Mouse (Mus musculus): Measurements from ENCODE around the gene Gm45140. TPM values are rescaled to one million over a fixed set of nuclear protein-coding genes. Genes with fewer than 3 reads are reported as not detected.

Gene Gm45140
- polyA plus RNA-seq (2012; rRNA removed): 10.2 and 33.9 TPM in 2 replicates

DNA sequence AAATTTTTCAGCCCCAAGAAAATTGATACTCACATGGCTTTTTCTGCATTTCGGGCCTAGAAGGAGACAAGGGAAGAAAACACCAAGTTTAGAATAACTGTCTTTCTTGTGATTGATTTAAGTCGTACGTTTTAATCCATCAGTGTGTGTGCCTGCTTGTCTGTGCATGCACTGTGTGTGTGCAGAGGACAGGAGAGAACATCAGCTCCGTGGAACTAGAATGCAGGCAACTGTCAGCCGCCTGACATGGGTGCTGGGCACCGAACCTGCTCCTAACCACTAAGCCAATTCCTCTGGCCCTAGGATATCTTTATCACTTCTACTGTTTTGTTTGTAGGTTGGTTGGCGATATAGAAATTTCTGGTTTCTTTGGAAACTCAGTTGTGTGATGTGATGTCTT lies at the start of gene Gm45140:
Gm45140 (minus strand) TSS at position 101 of the 400 bp plus-strand sequence.

DNA sequence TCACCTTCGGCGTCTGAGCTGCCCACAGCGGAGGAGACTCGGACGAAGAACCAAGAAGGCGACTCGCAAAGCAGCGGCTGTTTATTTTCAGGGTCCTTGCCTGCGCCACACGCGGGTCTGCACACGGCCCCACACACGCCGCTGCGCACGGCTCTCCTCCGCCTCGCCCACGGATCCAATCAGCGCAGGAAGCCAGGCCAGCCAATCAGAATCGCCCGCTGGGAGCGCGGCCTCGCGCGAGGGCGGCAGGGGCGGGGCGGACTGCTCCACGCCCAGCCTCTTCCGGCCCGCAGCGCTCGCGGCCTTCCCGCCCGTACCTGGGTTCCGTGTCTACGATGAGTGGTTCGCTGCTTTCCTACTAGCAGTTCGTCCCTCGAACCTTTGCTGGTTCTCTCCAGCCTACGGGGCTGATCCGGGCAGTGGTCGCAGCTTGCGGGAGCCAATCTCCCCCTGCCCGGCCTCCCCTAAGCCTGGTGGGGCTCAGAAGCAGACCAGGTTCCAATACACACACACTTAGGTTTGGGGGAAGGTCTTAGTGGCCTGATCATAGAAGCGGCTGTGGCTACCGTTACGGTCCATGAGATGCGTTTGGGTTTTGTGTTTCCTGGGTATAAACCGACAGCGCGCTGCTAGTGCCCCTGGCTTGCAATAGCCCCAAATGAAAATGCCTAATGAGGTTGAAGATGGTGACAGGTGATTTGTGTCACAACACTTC lies 15.5 kb upstream of the Gm45140 start, which contains the start of gene Cnbp:
Cnbp (minus strand) TSS at position 207 of the 715 bp plus-strand sequence.

DNA sequence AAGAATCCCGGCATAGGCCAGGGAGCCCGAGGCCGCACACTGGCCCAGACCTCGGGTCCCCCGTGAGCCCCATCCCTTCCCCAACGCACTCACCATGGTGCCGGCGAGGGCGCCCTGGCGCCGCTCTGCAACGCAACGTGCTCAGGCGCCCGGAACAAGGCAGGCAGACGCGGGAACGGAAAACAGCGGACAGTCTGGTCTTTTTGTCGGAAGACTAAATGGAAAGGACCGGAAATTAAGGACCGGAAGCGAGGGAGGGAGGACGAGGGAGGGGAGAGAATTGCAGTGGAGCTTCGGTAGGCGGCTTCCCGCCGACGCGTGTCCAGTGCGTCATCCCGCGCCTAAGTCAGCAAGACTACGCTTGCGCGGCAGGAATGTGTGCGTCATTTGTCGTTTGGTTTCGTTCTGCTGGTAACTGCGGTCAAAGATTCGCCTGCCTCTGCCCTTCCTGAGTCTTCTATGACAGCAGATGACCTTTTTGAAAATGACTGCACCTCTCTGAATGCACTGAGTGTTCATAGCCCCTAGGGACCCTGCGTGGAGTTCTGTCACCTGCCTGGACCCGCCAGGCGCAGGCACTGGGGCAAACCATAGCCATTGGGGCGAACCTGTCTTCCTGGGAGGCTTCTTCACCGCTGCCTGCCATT lies 3.1 kb upstream of the Gm45140 start, which contains the start of gene Isy1:
Isy1 (minus strand) TSS at position 248 of the 647 bp plus-strand sequence.

DNA sequence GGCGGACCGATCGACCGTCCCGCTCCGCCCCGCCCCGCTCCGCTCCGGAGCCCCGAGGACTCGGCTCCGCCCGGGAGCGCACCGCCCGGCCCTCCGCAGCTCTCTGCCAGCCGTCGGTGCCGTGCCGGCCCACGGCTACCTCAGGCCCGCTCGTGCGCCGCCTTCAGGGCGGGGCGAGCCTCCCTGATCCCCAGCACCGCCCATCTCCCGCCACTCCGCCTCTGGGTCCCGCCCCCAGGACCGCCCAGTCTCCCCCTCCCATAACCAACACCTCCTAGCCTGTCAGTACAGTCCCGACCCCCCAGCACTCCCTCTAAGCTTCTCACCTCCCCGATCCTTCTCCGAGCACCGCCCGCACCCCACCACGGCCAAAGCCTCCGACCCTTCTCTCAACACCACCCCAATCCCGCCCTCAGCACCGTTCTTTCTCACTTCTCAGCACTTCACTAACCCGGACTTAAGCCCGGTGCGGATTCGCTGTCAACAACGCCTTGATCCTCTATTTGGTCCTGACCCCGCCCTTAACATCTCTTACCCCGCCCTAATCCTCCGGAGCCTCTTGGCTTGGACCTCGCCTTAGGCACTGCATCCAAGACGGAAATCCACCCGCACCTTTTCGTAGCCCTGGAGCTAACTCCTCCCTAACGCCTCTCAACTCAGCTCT lies 23.8 kb downstream of the Gm45140 start, which contains the start of gene Rab43:
Rab43 (minus strand) TSS at position 490 of the 664 bp plus-strand sequence.

DNA sequence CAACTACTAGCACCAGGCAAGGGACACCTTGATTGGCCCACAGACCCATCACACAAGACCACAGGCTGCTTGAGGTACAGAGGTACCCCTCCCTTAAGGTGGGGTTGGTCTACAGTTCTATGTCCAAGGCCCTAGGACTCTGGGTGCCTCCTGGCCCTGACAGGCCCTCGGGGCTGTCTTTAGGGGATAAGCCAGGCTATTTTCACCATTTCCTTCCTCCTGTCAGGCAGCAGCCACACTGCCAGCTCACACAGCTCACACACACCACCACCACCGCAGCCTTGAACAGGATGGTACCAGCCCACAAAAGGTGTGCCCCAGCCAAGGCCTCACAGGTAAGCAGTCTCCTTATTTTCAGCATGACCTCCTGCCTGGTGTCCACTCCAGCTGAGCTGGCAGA lies 57.8 kb downstream of the Gm45140 start, which contains the start of gene Gp9:
Gp9 (plus strand) TSS at position 231 of the 400 bp plus-strand sequence.

Other genes starting within 250 kb of the Gm45140 start
- gene Prokr1, start 245.1 kb downstream of the Gm45140 start, polyA plus RNA-seq (2012; rRNA removed): 2.5 and 2.6 TPM in 2 replicates
- 11.3 and 15.9 TPM in 2 replicates for gene Aplf, start 163.6 kb downstream of the Gm45140 start, polyA plus RNA-seq (2012; rRNA removed)
- 2.7 and 5.0 TPM in 2 replicates for gene Efcc1, start 104.9 kb downstream of the Gm45140 start, polyA plus RNA-seq (2012; rRNA removed)
- 4.3 and 6.9 TPM in 2 replicates for gene Gp9, start 57.7 kb downstream of the Gm45140 start, polyA plus RNA-seq (2012; rRNA removed)
- gene Rab43, start 23.6 kb downstream of the Gm45140 start, polyA plus RNA-seq (2012; rRNA removed): 3.1 and 6.8 TPM in 2 replicates
- 67.5 and 130 TPM in 2 replicates for gene Isy1, start 3.0 kb upstream of the Gm45140 start, polyA plus RNA-seq (2012; rRNA removed)
- 377 and 541 TPM in 2 replicates for gene Cnbp, start 15.3 kb upstream of the Gm45140 start, polyA plus RNA-seq (2012; rRNA removed)
- gene Copg1, start 52.0 kb upstream of the Gm45140 start, polyA plus RNA-seq (2012; rRNA removed): 69.5 and 90.5 TPM in 2 replicates
- gene Hmces, start 78.1 kb upstream of the Gm45140 start, polyA plus RNA-seq (2012; rRNA removed): 29.0 and 36.8 TPM in 2 replicates
- gene H1fx, start 145.8 kb upstream of the Gm45140 start, polyA plus RNA-seq (2012; rRNA removed): 179 and 180 TPM in 2 replicates
- gene Rab7, start 209.5 kb upstream of the Gm45140 start, polyA plus RNA-seq (2012; rRNA removed): 194 and 317 TPM in 2 replicates
- 106 and 207 TPM in 2 replicates for gene Rpn1, start 248.7 kb upstream of the Gm45140 start, polyA plus RNA-seq (2012; rRNA removed)

All from central nervous system, embryonic 11.5 days (tissue).